Mouse (Mus musculus) gastrocnemius, adult 18-20 months (tissue): Measurements from ENCODE around the gene Cpt1c. TPM values are rescaled to one million over a fixed set of nuclear protein-coding genes. Genes with fewer than 3 reads are reported as not detected.

ENCODE experiments used
- DNase-seq: peaks from one replicate; pipeline ENCODE4 v3.0.0; 2021; ENCODE audit warnings: low spot score
- microRNA-seq: library from miRNA; unstranded; fragments of <30 nt; microRNA quantifications from one replicate; pipeline ENCODE4 v1.2.0, GENCODE M21; 2021
- total RNA-seq, 2 experiments: library from RNA; stranded (reverse); gene quantifications; 2 replicates each; pipeline ENCODE4 v1.2.3; 2021

Gene Cpt1c
- total RNA-seq, 2 experiments from 2014 or later, result 0.64 to 1.4 TPM

GRCm38 (mm10) chr7:44918219-44918618, 56.4 kb downstream of the Cpt1c start:
- no peak for DNase-seq

- no peak for DNase-seq
Measured at GRCm38 (mm10) chr7:44916881-44917280, 57.8 kb downstream of the Cpt1c start.

GRCm38 (mm10) chr7:44916191-44916590, 58.5 kb downstream of the Cpt1c start:
- DNase-seq, result no peak

GRCm38 (mm10) chr7:44915314-44915713, 59.3 kb downstream of the Cpt1c start:
- peak; percentile 45 for DNase-seq

GRCm38 (mm10) chr7:44914396-44914795, 60.3 kb downstream of the Cpt1c start:
- no peak for DNase-seq

Small RNA genes lying within 50 kb of the gene (microRNA-seq; reads per million reads assigned to microRNA genes)
- 2.0 reads per million for gene Mir7054

Other genes with a start within 250 kb of the Cpt1c start
- gene Vrk3, start 226.4 kb downstream of the Cpt1c start, total RNA-seq, result 10 to 100 TPM; 19.5 to 19.8 TPM
- gene Zfp473, start 223.8 kb downstream of the Cpt1c start, total RNA-seq, result not detected
- gene Nup62, start 158.8 kb downstream of the Cpt1c start, total RNA-seq, result 10 to 100 TPM; 20.1 to 25.2 TPM
- gene Il4i1, start 158.5 kb downstream of the Cpt1c start, total RNA-seq, result 1 to 10 TPM; 2.3 to 3.5 TPM
- 10 to 100 TPM; 62.4 to 99.0 TPM for gene Atf5, start 158.2 kb downstream of the Cpt1c start, total RNA-seq
- gene Akt1s1, start 125.9 kb downstream of the Cpt1c start, total RNA-seq, result 100 to 1,000 TPM; 130 to 144 TPM
- gene Tbc1d17, start 125.8 kb downstream of the Cpt1c start, total RNA-seq, result 10 to 100 TPM; 46.8 to 61.0 TPM
- 10 to 100 TPM; 19.2 to 20.2 TPM for gene Pnkp, start 117.7 kb downstream of the Cpt1c start, total RNA-seq
- 100 to 1,000 TPM; 143 to 148 TPM for gene Ptov1, start 105.1 kb downstream of the Cpt1c start, total RNA-seq
- 10 to 100 TPM; 60.5 to 62.8 TPM for gene Med25, start 82.1 kb downstream of the Cpt1c start, total RNA-seq
- gene Fuz, start 78.8 kb downstream of the Cpt1c start, total RNA-seq, result 10 to 100 TPM; 16.6 to 17.6 TPM
- gene Ap2a1, start 45.4 kb downstream of the Cpt1c start, total RNA-seq, result 10 to 100 TPM; 59.8 to 64.4 TPM
- not detected for gene Tsks, start 31.6 kb downstream of the Cpt1c start, total RNA-seq
- 100 to 1,000 TPM; 119 to 139 TPM for gene Prmt1, start 11.7 kb upstream of the Cpt1c start, total RNA-seq
- gene Irf3, start 22.8 kb upstream of the Cpt1c start, total RNA-seq, result 10 to 100 TPM; 15.0 to 19.1 TPM
- 1 to 10 TPM; 8.4 to 8.5 TPM for gene Bcl2l12, start 23.9 kb upstream of the Cpt1c start, total RNA-seq
- gene Scaf1, start 41.5 kb upstream of the Cpt1c start, total RNA-seq, result 10 to 100 TPM; 41.3 to 46.2 TPM
- 10 to 100 TPM; 20.8 to 26.8 TPM for gene Rras, start 43.1 kb upstream of the Cpt1c start, total RNA-seq
- 10 to 100 TPM; 13.1 to 16.0 TPM for gene Prr12, start 78.0 kb upstream of the Cpt1c start, total RNA-seq
- gene Nosip, start 87.6 kb upstream of the Cpt1c start, total RNA-seq, result 10 to 100 TPM; 27.9 to 28.3 TPM
- 10 to 100 TPM; 10.2 to 10.4 TPM for gene Prrg2, start 87.8 kb upstream of the Cpt1c start, total RNA-seq
- 10 to 100 TPM in 1 of 2 experiments, 1 to 10 TPM in 1; 8.0 to 12.5 TPM for gene Rcn3, start 117.4 kb upstream of the Cpt1c start, total RNA-seq
- gene Fcgrt, start 129.0 kb upstream of the Cpt1c start, total RNA-seq, result 10 to 100 TPM; 27.4 to 29.1 TPM
- 100 to 1,000 TPM; 490 to 529 TPM for gene Rps11, start 149.6 kb upstream of the Cpt1c start, total RNA-seq
- 100 to 1,000 TPM; 643 to 706 TPM for gene Rpl13a, start 153.9 kb upstream of the Cpt1c start, total RNA-seq
- 1 to 10 TPM in 1 of 2 experiments, not detected in 1; 1.2 TPM for gene Gm45713, start 161.4 kb upstream of the Cpt1c start, total RNA-seq
- 1 to 10 TPM; 1.8 to 3.0 TPM for gene Flt3l, start 161.6 kb upstream of the Cpt1c start, total RNA-seq
- 10 to 100 TPM; 34.2 to 34.5 TPM for gene Pih1d1, start 179.5 kb upstream of the Cpt1c start, total RNA-seq
- 10 to 100 TPM; 10.6 to 12.8 TPM for gene Aldh16a1, start 179.7 kb upstream of the Cpt1c start, total RNA-seq
- under 1 TPM; 0.14 to 0.17 TPM for gene Slc17a7, start 189.1 kb upstream of the Cpt1c start, total RNA-seq
- not detected for gene Gfy, start 204.7 kb upstream of the Cpt1c start, total RNA-seq
- gene Pth2, start 206.1 kb upstream of the Cpt1c start, total RNA-seq, result not detected
- not detected for gene Ccdc155, start 230.0 kb upstream of the Cpt1c start, total RNA-seq
- not detected for gene Dkkl1, start 237.3 kb upstream of the Cpt1c start, total RNA-seq
- gene Tead2, start 240.9 kb upstream of the Cpt1c start, total RNA-seq, result 1 to 10 TPM; 1.2 to 1.3 TPM